Mouse (Mus musculus) ovary, postnatal 14 days (tissue): Measurements from ENCODE around the gene Atg16l2.

Experiments
- DNase-seq: peaks from one replicate; pipeline ENCODE4 v3.0.0; 2022; ENCODE audit warnings: low spot score

Atg16l2 gene

GRCm38 (mm10) chr7:101301881-101302456 lies at the start of gene Atg16l2:
Gene Atg16l2 (minus strand): TSS chr7:101302251.
- peak; percentile 88 for DNase-seq

DNA sequence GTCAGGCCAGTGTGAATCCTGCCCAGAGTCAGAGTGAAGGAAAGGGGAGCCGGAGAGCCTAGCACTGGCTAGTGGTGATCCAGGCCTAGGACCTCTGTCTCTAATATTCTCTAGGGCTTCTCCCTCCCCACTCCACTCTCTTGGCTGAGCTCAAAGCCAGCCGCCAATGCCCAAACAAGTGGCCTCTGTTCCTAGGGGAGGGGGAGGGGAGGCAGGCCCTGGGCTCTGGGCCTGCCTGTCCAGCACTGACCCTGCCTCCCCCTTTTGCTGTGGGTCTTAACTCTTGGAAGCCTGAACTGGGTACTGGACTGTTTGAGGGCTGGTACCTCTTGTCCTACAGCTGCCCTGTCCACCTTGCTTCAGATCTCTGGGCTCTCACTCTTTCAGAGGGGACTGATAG lies 47.8 kb upstream of the Atg16l2 start:
- no peak for DNase-seq

GRCm38 (mm10) chr7:101348312-101348711 lies 46.3 kb upstream of the Atg16l2 start:
- no peak for DNase-seq

DNA sequence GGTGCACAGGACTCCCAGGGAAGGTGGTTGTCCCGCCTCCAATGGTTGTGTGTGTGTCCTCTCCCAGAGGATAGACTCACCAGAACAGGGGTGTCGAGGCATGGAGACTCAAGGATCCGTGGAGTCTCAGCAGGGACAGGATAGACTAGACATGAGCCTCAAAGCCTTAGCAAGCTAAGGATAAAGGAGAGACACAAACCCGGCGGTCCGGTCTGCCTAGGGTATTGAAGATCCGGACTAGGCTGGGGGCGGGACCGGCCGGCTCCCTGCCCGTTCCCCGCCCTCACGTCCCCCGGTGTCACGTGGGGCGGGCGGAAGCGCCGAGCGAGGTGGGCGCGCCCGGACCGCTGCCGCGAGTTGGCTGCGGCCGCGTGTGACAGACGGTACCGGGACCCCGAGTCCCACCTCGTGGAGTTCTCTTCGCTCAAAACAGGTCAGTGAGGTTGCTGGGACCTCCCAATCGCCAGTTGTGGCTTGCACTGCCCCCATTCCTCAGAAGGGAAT lies 45.8 kb upstream of the Atg16l2 start, which contains the start of gene Arap1:
Gene Arap1, plus strand, starts transcription at position 301 of the 504 bp plus-strand sequence.
- DNase-seq = peak; percentile 36

- no peak for DNase-seq
Measured at GRCm38 (mm10) chr7:101346991-101347390, 44.9 kb upstream of the Atg16l2 start.

- DNase-seq = no peak
Measured at GRCm38 (mm10) chr7:101344892-101345291, 42.8 kb upstream of the Atg16l2 start.

DNA sequence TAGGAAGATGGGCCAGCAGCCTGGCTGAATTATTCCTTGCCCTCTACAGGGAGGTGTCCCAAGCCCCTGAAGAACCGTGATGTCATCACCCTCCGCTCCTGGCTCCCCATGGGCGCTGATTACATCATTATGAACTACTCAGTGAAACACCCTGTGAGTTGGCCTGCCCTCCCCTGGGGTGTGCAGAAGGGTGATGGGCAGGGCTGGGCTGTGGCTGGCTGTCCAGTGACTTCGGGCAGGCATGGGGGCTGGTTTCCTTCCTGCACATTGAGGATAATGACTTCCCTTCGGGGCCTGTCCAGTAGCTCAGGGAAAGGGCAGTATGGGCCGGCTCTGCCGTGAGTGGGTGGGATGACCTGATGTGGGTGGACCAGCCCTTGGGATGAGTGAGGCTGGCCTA lies 41.1 kb upstream of the Atg16l2 start:
- no peak for DNase-seq

DNA sequence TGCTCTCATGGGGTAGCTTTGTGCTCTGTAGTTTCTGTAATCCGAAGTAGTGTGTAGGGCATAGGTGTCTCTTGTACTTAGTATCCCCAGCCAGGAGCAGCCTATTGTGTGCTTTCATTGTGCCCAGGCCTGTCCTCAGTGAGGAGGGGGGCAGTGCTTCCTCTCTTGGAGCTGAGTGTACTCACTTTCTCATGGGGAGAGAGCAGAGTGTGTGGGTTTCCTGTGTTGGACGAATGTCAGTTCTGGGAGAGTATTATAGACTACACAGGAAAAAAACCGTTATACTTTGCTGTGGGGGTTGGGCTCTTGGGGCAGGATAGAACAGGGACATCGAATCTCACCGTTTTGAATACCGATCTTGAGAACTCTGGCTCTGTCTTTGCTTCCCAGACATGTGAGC lies 39.4 kb upstream of the Atg16l2 start:
- no peak for DNase-seq

GRCm38 (mm10) chr7:101337401-101337800 lies 35.4 kb upstream of the Atg16l2 start:
- no peak for DNase-seq

DNA sequence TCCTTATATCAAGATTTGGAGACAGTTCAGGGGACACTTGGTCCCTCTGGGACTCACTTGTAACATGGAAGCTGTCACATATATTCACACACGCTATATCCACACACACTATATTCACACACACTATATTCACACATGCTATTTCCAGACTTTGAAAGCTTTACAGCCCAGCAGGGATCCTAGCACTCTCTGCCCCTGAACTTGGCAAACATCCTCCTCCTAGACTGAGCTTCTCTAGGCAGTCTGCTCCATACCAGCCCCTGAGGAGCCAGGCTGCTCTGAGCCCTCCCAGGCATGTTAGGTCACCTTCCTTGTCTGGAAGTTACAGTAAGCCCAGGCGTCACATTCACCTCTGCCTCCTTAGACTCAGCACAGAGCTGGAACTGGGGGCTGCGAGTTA lies 34.6 kb upstream of the Atg16l2 start:
- DNase-seq = no peak

GRCm38 (mm10) chr7:101335228-101335627 lies 33.2 kb upstream of the Atg16l2 start:
- DNase-seq = no peak

DNA sequence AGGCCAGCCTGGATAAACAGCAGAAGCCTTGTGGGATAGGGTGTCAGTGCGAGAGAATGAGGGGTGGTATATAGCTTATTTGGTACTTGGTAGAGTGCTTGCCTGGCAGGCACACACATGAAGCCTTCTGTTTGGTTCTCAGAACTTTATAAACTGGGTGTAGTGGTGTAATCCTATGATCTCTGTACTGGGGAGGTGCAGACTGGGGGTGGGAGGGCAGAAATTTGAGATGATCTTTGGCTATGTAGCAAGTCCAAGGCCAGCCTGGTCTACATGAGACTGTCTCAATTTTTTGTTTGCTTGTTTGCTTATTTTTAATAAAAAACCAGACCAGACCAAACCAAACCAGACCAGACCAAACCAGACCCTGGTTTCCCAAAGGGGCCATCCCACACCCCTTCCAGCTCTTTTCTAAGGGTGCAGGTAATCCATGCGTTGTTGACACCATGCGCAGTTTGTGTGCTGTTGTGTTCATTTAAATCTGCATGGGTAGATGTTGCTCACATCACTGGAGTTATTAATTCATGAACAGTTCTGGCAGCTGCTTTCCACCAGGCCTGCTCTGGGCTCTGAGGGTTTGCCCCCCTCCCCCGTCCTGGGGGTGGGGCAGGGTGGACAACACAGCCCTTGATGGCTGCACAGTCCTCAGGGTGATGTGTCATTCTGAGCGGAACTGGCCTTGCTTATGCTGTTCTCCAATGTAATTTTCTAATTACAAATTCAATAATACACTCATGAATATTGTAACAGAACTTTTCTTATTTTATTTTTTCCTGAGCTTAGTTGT lies 30.2 kb upstream of the Atg16l2 start:
- no peak for DNase-seq

- DNase-seq = no peak
Measured at GRCm38 (mm10) chr7:101330841-101331173, 28.8 kb upstream of the Atg16l2 start.

GRCm38 (mm10) chr7:101330074-101330840 lies 28.2 kb upstream of the Atg16l2 start:
- no peak for DNase-seq

- DNase-seq = no peak
Measured at GRCm38 (mm10) chr7:101329606-101330005, 27.6 kb upstream of the Atg16l2 start.

DNA sequence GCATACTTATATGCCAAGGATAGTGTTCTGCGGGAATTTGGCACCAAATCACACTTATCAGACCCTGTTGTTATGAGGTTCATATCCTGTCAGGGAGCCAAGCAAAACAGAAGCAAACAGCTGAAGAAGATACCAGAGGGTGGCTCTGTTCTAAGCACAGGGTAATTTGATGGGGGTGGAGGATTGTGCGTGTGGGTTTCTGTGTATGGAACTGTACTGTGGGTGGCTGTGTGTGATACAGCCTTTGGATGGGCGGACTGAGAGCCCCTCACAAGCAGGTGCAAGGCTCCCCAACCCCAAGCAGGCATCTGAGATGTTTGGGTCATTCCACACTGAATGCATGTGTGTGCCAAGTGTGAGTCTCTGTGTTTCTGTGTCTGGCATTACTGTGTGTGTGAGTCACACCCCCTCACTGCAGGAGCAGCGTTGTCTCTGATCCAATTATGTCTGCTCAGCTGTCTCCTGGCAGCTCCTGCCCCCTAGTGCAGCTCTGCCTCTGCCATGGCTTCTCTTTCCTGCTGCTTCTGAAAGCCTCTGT lies 26.6 kb upstream of the Atg16l2 start:
- DNase-seq = no peak

DNA sequence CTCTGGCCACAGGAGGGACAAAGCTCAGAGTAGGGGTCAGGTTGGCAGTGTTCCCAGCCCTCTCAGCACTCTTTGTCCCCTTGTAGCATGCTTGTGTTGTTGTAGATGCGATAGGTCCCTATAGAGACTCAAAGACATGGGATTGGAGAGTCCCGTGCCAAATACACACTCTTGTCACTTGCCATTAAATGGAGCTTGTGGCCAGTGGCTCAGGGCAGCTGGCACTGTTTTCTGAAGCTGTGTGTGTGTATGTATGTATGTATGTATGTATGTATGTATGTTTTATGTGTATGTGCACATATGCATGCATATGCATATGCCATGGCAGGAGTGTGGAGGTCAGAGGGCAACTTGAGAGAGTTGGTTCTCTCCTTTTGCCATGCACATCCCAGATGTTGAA lies 25.7 kb upstream of the Atg16l2 start:
- no peak for DNase-seq

DNA sequence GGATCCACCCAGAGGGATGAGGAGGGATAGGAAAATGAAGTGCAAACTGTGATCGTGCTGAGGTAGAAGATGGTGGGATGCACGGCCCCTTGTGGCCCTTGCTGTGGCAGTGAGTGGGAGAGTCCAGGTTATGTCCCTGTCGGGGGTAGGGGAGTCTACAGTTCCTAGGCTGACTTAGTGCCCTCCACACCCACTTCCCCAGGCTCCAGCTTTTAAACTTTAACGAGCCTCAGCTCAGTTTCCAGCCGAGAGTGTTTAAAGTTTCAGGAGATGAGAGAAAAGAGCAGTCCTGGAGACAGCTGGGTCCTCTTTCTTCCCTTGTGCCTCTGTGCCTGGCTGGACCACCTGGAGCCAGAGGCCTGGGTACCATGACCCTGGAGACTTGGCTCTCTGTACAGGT lies 25.2 kb upstream of the Atg16l2 start:
- DNase-seq = no peak

- no peak for DNase-seq
Measured at GRCm38 (mm10) chr7:101326006-101326405, 24.0 kb upstream of the Atg16l2 start.

DNA sequence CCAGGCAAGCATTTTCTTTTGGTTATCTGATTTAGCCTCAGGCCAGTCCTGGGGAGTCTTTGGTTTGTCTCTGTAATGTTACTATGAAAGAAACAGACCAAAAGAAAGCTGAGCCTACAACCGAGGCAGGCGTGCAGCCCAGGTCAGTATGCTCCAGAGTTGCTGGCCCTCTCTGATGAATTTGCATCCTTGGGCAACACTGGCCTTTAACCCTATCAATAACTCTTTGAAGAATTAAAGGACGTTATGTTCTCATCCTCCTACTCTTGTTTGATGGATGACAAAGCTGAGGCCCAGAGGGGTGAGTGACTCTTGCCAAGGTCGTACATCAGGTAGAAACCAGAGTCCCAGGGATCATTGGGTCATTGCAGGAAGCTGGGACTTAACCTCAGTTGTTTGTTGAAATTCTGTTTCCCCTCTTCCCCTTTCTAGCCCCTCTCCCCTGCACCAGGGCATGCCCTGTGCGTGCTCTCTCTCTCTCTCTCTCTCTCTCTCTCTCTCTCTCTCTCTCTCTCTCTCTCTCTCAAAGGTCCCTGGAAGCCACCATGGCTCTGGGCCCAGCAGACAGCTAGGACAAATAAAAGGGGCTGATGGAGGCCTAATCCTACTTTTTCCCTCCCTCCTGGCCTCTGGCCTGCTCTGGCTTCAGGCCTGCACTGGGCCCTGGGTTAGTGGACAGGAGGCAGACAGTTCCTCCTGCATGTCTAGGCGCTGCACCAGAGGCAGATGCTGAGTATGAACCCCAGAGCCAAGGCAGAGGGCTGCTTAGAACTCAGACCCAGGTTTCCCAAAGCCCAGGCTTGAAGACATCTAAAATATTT lies 22.3 kb upstream of the Atg16l2 start:
- DNase-seq = no peak

- DNase-seq = no peak
Measured at GRCm38 (mm10) chr7:101323141-101323594, 21.1 kb upstream of the Atg16l2 start.
